Mouse (Mus musculus) liver, embryonic 14.5 days (tissue): ENCODE results near the gene Zfp934. TPM values are rescaled to one million over a fixed set of nuclear protein-coding genes. Genes with fewer than 3 reads are reported as not detected.
A peak's percentile ranks its signal among the peaks of the same experiment; 100 is the strongest.
"Not testable (repeated sequence)": the region's sequence is repeated elsewhere in the genome, so short reads cannot be mapped to it uniquely, and the experiment has no call there.

Experiments
- ATAC-seq: fragments of 200-750 bp; cut with Nextera tagmentation; 2 replicates; pipeline ENCODE4 v1.8.0; 2017; ENCODE audit warnings: moderate number of reproducible peaks, mild to moderate bottlenecking, moderate library complexity; ENCODE audit not compliant: insufficient read depth
- DNase-seq, 3 experiments: peaks; one replicate each; pipeline ENCODE4 v3.0.0-alpha.2; 2012 to 2013; ENCODE audit warnings: low read depth in 3 of 3, low spot score in 3 of 3
- H3K27ac ChIP-seq: fragments of 300-500 bp; sonication (generic); 2 replicates; pipeline ENCODE4 v1.5.1; 2014; ENCODE audit warnings: moderate library complexity, mild to moderate bottlenecking, control low read depth, inconsistent platforms
- H3K27me3 ChIP-seq: fragments of 300-500 bp; sonication (generic); 2 replicates; pipeline ENCODE4 v1.6.1; 2014; ENCODE audit warnings: mild to moderate bottlenecking, low read length, moderate library complexity; ENCODE audit not compliant: control insufficient read depth, insufficient read depth
- H3K36me3 ChIP-seq: fragments of 300-500 bp; sonication (generic); replicated peaks from 2 replicates; pipeline ENCODE4 v1.6.1; 2014; ENCODE audit warnings: low read depth; ENCODE audit not compliant: control insufficient read depth, insufficient read depth
- H3K4me1 ChIP-seq, 2 experiments: fragments of 200-500 bp in 1 of 2; fragments of 300-500 bp in 1 of 2; sonication (generic) in 1 of 2; replicated peaks; 2 replicates each; pipeline ENCODE4 v1.6.1; 2012 to 2014; ENCODE audit warnings: antibody characterized with exemption in 1 of 2, inconsistent platforms in 1 of 2, low read length in 1 of 2; ENCODE audit not compliant: control insufficient read depth in 2 of 2, insufficient read depth in 2 of 2
- H3K4me2 ChIP-seq: fragments of 300-500 bp; sonication (generic); 2 replicates; pipeline ENCODE4 v1.6.1; 2014; ENCODE audit warnings: low read depth, mild to moderate bottlenecking, control low read depth, moderate library complexity
- H3K4me3 ChIP-seq, 2 experiments: fragments of 200-500 bp in 1 of 2; fragments of 300-500 bp in 1 of 2; sonication (generic) in 1 of 2; 2 replicates each; pipeline ENCODE4 v1.5.1; 2012 to 2014; ENCODE audit warnings: low read depth in 2 of 2, low read length in 2 of 2, mild to moderate bottlenecking in 2 of 2, control low read depth in 1 of 2, inconsistent platforms in 1 of 2, moderate library complexity in 1 of 2; ENCODE audit not compliant: insufficient read depth in 1 of 2
- H3K9ac ChIP-seq: fragments of 300-500 bp; sonication (generic); replicated peaks from 2 replicates; pipeline ENCODE4 v1.6.1; 2014; ENCODE audit warnings: mild to moderate bottlenecking, control low read depth, moderate library complexity
- H3K9me3 ChIP-seq: fragments of 300-500 bp; sonication (generic); 2 replicates; pipeline ENCODE4 v1.6.1; 2016; ENCODE audit warnings: low read length, mixed read lengths; ENCODE audit not compliant: control insufficient read depth
- WGBS: fragments of 180-500 bp; shearing (Covaris S2); extraction: QIAGEN DNeasy Blood & Tissue Kit; methylation state at CpG from one replicate; pipeline ENCODE4 v1.1.7; 2014; ENCODE audit not compliant: insufficient replicate concordance; 5-methylcytosine and 5-hydroxymethylcytosine counted together
- polyA plus RNA-seq, 2 experiments: library from polyadenylated mRNA; depleted of rRNA in 1 of 2; stranded (reverse) in 1 of 2; unstranded in 1 of 2; fragments of >200 nt; fragmentation: Nextera tagmentation in 1 of 2; extraction: Ambion mirVana in 1 of 2; gene quantifications; 2 replicates each; pipeline versions ENCODE4 v1.2.1 to v1.2.3; 2012 to 2014

The Zfp934 gene
- 2.7 and 3.7 TPM in 2 replicates for polyA plus RNA-seq (2012; rRNA removed)
- polyA plus RNA-seq (2014; fragmentation: Nextera tagmentation; extraction: Ambion mirVana), result 5.3 and 6.0 TPM in 2 replicates

DNA sequence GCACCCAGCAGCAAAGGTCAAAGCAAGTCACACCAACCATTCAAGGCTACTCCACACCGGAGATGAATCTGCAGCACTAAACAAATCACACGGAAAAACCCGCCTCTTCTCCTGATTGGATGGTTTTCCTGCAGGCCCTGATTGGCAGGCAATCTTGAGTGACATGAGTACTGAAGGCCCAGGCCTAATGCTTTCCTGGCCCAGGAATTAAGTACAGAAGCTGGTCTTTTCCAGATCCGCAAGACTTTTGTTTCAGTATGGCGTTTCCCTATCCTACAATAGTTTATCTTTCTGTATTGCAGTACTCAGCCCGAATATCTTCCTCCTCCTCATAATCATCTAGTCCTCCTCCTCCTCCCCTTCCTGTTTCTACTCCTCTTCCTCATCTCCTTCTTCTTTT is at the start of gene Zfp934:
Gene Zfp934, minus strand, starts transcription at position 101 of the 400 bp plus-strand sequence.
- 54% methylated on average over 2 of the region's 6 CpGs for WGBS
- not testable (repeated sequence) for H3K27me3 ChIP-seq, H3K4me3 ChIP-seq, H3K27ac ChIP-seq, H3K4me2 ChIP-seq, H3K9ac ChIP-seq, ATAC-seq, H3K36me3 ChIP-seq, DNase-seq, H3K9me3 ChIP-seq, H3K4me1 ChIP-seq

DNA sequence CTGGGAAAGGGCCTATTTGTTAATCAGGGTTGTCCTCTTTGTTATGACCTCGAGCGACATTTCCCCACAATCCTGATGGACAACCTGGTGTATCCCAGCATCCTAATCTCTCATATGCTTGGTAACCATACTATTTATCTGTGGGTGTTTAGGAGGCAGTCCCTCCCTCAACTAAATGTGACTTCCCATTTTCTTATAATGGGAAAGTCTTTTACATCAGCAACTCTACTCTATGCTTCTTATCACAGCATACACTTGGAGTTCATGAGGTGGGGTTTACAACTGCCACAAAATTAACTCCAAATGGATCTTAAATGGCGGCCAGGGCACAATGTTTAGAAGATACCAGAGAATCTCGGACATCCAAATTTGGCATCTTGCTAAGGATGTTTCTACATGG is 46.5 kb upstream of the Zfp934 start:
- WGBS, result 56% methylated on average over 4 of the region's 4 CpGs
- DNase-seq, H3K4me2 ChIP-seq, H3K4me3 ChIP-seq, H3K9ac ChIP-seq, H3K27ac ChIP-seq, ATAC-seq, H3K36me3 ChIP-seq, H3K4me1 ChIP-seq, H3K9me3 ChIP-seq, H3K27me3 ChIP-seq: not testable (repeated sequence)

DNA sequence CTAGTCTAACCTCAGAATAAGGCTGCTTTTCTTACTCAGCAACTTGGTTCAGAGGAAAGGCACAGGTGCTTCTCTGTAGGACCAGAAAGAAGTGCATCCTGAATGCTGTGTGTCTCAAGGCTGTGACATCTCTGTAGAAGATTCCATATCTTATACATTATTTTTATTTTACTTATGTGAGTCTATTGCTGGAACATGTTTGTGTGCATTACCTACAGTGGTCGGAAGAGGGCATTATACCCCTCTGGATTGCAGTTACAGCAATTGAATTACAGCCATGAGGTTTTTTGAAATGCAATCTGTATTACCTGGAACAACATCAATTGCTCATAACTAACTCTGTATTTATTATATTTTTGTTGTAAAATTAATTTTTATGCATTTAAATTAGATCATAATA is 9.3 kb downstream of the Zfp934 start:
- H3K4me1 ChIP-seq, H3K36me3 ChIP-seq, H3K4me3 ChIP-seq, H3K9me3 ChIP-seq, H3K27ac ChIP-seq, H3K9ac ChIP-seq, DNase-seq, H3K4me2 ChIP-seq, ATAC-seq, H3K27me3 ChIP-seq: not testable (repeated sequence)
- 6% methylated on average over 1 of the region's 1 CpGs for WGBS

DNA sequence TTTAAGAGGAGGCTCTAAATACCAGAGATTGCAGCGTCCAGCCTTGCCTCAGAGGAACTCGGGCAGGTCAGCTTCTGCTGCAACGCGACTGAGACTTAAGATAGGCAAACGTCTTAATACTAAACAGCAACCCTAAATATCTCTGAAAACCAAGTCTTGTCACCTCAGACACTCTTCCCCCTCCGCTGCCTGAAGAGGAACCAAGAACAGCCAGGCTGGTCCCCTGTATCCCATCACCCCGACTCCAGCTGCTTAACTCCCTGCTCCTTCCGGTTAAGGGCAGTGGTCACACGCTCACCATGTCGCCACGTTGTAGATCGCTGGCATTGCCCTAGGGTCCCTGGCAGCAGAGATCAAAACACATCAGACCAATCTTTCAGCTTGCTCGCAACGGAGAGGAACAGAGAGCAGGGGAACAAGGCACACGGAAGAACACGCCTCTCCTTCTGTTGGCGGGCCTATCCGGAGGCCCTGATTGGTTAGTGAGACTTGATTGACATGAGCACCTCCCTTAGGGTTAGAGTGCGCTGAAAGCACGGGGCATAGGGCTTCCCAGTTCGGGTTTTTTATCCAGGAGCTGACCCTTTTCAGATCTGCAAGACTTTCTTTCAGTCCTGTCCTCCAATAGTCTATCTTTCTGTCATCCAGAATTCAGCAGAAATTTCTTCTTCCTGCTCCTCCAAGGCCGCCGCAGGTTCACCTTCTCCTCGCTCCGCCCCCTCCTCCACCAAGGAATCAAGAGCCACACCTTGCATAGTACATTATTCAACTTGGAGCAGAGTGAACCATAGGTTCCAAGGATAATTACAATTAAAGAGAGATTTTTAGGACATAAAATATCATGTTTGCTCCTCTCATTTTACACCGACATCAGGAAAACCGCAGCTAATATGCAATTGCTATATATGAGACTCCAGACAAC is 12.5 kb downstream of the Zfp934 start, which contains the start of gene Zfp935:
Gene Zfp935, minus strand, starts transcription at position 323 of the 922 bp plus-strand sequence.
- not testable (repeated sequence) for H3K9me3 ChIP-seq, H3K4me1 ChIP-seq, H3K27me3 ChIP-seq, H3K27ac ChIP-seq, H3K36me3 ChIP-seq
- peak within 1 kb of the TSS; percentile 72 for H3K9ac ChIP-seq
- H3K4me2 ChIP-seq, result peak within 1 kb of the TSS; percentile 55
- DNase-seq (peak in 1 of 3 experiments; percentile 1), ATAC-seq (peak; percentile 61; the same call in 1 of the 2 replicates)
- H3K4me3 ChIP-seq, result peak within 1 kb of the TSS; percentile 53 to 81
- 3% methylated on average over 25 of the region's 27 CpGs for WGBS

DNA sequence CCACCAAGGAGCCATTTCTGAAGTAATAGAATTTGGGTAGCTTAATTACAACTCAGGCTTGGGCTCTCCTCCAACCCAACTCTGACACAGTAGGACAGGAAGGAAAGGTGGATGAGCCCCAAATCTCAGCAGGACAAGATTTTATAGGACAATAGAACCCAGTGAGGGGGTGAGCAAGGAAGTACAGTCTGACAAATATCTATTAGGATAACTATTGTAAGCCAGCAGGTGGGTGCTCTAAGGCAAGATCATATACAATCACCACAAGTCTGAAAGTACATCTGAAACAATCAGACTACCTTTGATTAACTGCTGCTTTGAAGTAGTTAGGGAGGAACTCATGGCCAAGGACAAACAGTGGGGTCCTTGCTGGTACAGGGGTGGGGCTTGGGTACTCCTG is 40.9 kb downstream of the Zfp934 start:
- ATAC-seq, H3K4me1 ChIP-seq: not testable (repeated sequence)

DNA sequence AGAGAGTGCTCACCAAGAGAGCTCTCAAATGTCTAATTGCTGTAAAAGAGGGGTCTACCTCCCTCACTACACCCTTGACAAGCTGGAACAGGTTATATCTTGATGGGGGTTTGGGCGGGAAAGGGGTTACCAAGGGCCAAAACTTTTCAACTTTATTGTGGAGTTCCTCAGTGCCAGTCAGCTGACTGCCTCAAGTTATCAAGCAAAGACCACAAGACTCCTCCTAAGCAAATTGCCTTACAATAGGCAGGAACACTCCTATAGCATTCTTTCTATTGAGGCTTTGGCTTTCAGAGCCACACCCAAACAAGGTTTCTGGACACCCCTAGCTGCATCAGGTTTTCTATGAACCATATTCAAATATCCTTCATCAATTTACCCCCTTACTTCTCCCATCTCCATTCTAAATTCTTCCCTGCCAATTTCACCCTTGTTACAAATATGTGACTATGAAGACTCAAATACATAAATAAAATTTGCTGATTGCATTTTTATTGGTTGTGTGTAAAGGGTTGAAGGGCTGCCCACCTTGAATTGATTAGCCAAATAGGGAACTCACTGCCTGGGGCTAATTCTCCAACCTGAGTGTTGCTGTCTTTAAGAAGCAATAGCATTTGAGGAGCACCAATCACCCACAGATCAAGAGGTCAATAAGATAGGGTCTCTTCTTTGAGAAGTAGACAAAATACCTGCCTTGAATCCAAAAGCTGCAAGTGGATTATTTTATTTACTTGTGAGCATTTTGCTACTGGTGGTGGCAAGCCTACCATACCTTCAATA is 60.2 kb downstream of the Zfp934 start:
- not testable (repeated sequence) for H3K9ac ChIP-seq
- whole genome bisulfite sequencing, result 45% methylated on average over 1 of the region's 1 CpGs

More for the DNA sequence above, 40.9 kb downstream of the Zfp934 start:
- H3K27ac ChIP-seq, H3K9me3 ChIP-seq, DNase-seq, H3K27me3 ChIP-seq, H3K4me3 ChIP-seq, H3K9ac ChIP-seq, H3K36me3 ChIP-seq, H3K4me2 ChIP-seq: not testable (repeated sequence)

DNA sequence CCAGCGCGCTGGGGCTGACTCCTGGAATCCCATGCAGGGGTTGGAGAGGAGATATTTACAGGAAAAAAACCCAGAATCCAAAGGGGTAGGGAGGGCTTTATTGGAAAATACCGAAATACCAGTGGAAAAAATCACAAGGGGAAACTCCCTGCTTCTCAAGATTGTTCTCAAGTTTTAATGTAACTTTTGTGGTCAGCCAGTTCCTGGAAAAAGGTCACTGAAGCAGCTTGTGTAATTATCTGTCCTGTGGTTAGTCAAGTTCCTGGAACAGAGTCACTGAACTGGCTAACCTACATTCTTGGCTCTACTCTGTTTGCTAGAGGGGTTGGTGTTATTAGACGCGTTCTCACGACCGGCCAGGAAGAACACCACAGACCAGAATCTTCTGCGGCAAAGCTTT is 98.3 kb downstream of the Zfp934 start:
- DNase-seq, result not testable (repeated sequence)

More for the DNA sequence above, 60.2 kb downstream of the Zfp934 start:
- H3K4me2 ChIP-seq, H3K4me1 ChIP-seq, H3K9me3 ChIP-seq, H3K36me3 ChIP-seq, H3K27me3 ChIP-seq, H3K4me3 ChIP-seq, DNase-seq, H3K27ac ChIP-seq, ATAC-seq: not testable (repeated sequence)

More for the DNA sequence above, 98.3 kb downstream of the Zfp934 start:
- not testable (repeated sequence) for H3K9me3 ChIP-seq, H3K4me3 ChIP-seq, H3K27me3 ChIP-seq, H3K9ac ChIP-seq, H3K27ac ChIP-seq, H3K4me2 ChIP-seq, H3K4me1 ChIP-seq, H3K36me3 ChIP-seq, ATAC-seq
- 80% methylated on average over 8 of the region's 8 CpGs for WGBS
